Mouse (Mus musculus) urinary bladder, postnatal 4 days (tissue): Measurements from ENCODE around the gene Crebl2.

Source experiments
- DNase-seq, 2 experiments: peaks; one replicate each; pipeline ENCODE4 v3.0.0; 2021 to 2022; ENCODE audit warnings: low spot score in 2 of 2

Gene Crebl2

GRCm38 (mm10) chr6:134905811-134906210 is 75.9 kb downstream of the Crebl2 start:
- DNase-seq, result no peak
